Mouse (Mus musculus) heart, postnatal 14 days (tissue): ENCODE measurements around the gene Erp29. TPM values are rescaled to one million over a fixed set of nuclear protein-coding genes. Genes with fewer than 3 reads are reported as not detected.
"Not testable (repeated sequence)": the region's sequence is repeated elsewhere in the genome, so short reads cannot be mapped to it uniquely, and the experiment has no call there.

Source experiments
- DNase-seq, 2 experiments: peaks; one replicate each; pipeline ENCODE4 v3.0.0; 2021 to 2022
- intact Hi-C: fragments of 180-260 bp; cut with DNase I; formaldehyde crosslinking; loops from one replicate; pipeline ENCODE4 v1.15.1; 2025
- long read RNA-seq, 2 experiments: library from polyadenylated mRNA; stranded (forward); transcript quantifications; one replicate each; pipeline ENCODE4 v2.0.0; 2021
- total RNA-seq, 2 experiments: library from RNA; stranded (reverse); gene quantifications; 2 replicates each; pipeline ENCODE4 v1.2.3; 2021

Gene Erp29
- 10 to 100 TPM; 84.7 to 93.4 TPM for total RNA-seq
- long read RNA-seq, experiment 1, full-length matches to known transcripts = 71 of 71 reads
- long read RNA-seq, experiment 1, partial matches to known transcripts = 0 of 71 reads
- long read RNA-seq, experiment 1, other reads (novel, unspliced or antisense) = 0 of 71 reads
- long read RNA-seq, experiment 2, full-length matches to known transcripts = 51 of 61 reads
- long read RNA-seq, experiment 2, partial matches to known transcripts = 7 of 61 reads
- long read RNA-seq, experiment 2, other reads (novel, unspliced or antisense) = 3 of 61 reads

GRCm38 (mm10) chr5:121452026-121452869 lies at the start of gene Erp29:
Gene Erp29, minus strand, starts transcription at chr5:121452506.
- intact Hi-C loops = loop anchor here (5.0 kb wide), 1 partner anchor 150 kb away; no protein-coding TSS in a partner anchor
- peak; percentile 100 for DNase-seq

- DNase-seq, intact Hi-C loops: not testable (repeated sequence)
These were observed 49.2 kb upstream of the Erp29 start for GRCm38 (mm10) chr5:121501424-121501996.

- intact Hi-C loops = no loop called here
- no peak for DNase-seq
These were observed 48.4 kb upstream of the Erp29 start for GRCm38 (mm10) chr5:121500719-121501118.

GRCm38 (mm10) chr5:121493305-121493704 lies 41.0 kb upstream of the Erp29 start:
- intact Hi-C loops = no loop called here
- DNase-seq = no peak

- DNase-seq = no peak
- intact Hi-C loops = no loop called here
These were observed 32.5 kb upstream of the Erp29 start for GRCm38 (mm10) chr5:121484801-121485200.

- intact Hi-C loops = loop anchor here (1.0 to 5.0 kb wide), 2 partner anchors 27 to 35 kb away; no protein-coding TSS in a partner anchor
- DNase-seq = peak in 1 of 2 experiments; percentile 55
These were observed 25.4 kb upstream of the Erp29 start for GRCm38 (mm10) chr5:121477680-121478079.

GRCm38 (mm10) chr5:121476040-121476439 lies 23.7 kb upstream of the Erp29 start:
- DNase-seq = no peak
- intact Hi-C loops = loop anchor here (5.0 kb wide), 1 partner anchor 34 kb away; no protein-coding TSS in a partner anchor

- DNase-seq = no peak
- intact Hi-C loops = loop anchor here (5.0 kb wide), 1 partner anchor 32 kb away; no protein-coding TSS in a partner anchor
These were observed 22.3 kb upstream of the Erp29 start for GRCm38 (mm10) chr5:121474610-121475009.

GRCm38 (mm10) chr5:121472411-121472810 lies 20.1 kb upstream of the Erp29 start:
- no peak for DNase-seq
- intact Hi-C loops = no loop called here

GRCm38 (mm10) chr5:121469566-121469965 lies 17.3 kb upstream of the Erp29 start:
- intact Hi-C loops = no loop called here
- DNase-seq = no peak

GRCm38 (mm10) chr5:121463601-121464250 lies 11.4 kb upstream of the Erp29 start:
- intact Hi-C loops = no loop called here
- no peak for DNase-seq

- DNase-seq = no peak
- intact Hi-C loops = no loop called here
These were observed 10.7 kb upstream of the Erp29 start for GRCm38 (mm10) chr5:121462967-121463366.

GRCm38 (mm10) chr5:121462171-121462502 lies 9.8 kb upstream of the Erp29 start:
- intact Hi-C loops = no loop called here
- no peak for DNase-seq

GRCm38 (mm10) chr5:121461339-121462170 lies 9.2 kb upstream of the Erp29 start:
- intact Hi-C loops = no loop called here

GRCm38 (mm10) chr5:121455510-121456265 lies 3.4 kb upstream of the Erp29 start:
- intact Hi-C loops = no loop called here
- DNase-seq = no peak

More at GRCm38 (mm10) chr5:121461339-121462170, 9.2 kb upstream of the Erp29 start:
- DNase-seq = no peak

GRCm38 (mm10) chr5:121454503-121454782 lies 2.1 kb upstream of the Erp29 start:
- DNase-seq = no peak
- intact Hi-C loops = loop anchor here (5.0 kb wide), 1 partner anchor 148 kb away; no protein-coding TSS in a partner anchor

GRCm38 (mm10) chr5:121453743-121454502 lies 1.6 kb upstream of the Erp29 start:
- intact Hi-C loops = loop anchor here (5.0 kb wide), 1 partner anchor 148 kb away; no protein-coding TSS in a partner anchor
- DNase-seq = no peak

- DNase-seq = peak in 1 of 2 experiments; percentile 67
- intact Hi-C loops = loop anchor here (5.0 kb wide), 1 partner anchor 149 kb away; no protein-coding TSS in a partner anchor
These were observed 600 bp upstream of the Erp29 start for GRCm38 (mm10) chr5:121452906-121453305.
